Mouse (Mus musculus): Measurements from ENCODE around the gene Ugt1a1.

- TF ChIP-seq POLR2A (IDR thresholded peaks at IDR 0.05; ENCODE audit: borderline replicate concordance, insufficient read depth, low read length) (no peak), CTCF (IDR thresholded peaks at IDR 0.05; ENCODE audit: borderline replicate concordance, insufficient read depth, low read depth, low read length) (no peak)
These were observed 34.6 kb downstream of the Ugt1a1 start for GRCm38 (mm10) chr1:88246386-88246785.

Measured in cerebellum, adult 2 months (tissue).